Mouse (Mus musculus): ENCODE measurements around the gene Filip1l. TPM values are rescaled to one million over a fixed set of nuclear protein-coding genes. Genes with fewer than 3 reads are reported as not detected.

Filip1l gene
- polyA plus RNA-seq, 1 experiment from 2014 or later, result 9.4 TPM

GRCm38 (mm10) chr16:57470286-57470830 lies 117.5 kb downstream of the Filip1l start:
- H3K9me3 ChIP-seq (ENCODE audit: control insufficient read depth, low read length), result no peaks in the 10 kb centered on the region
- H3K4me2 ChIP-seq, result no peak overlapping the region
- ATAC-seq (replicated peaks; ENCODE audit: low FRiP score) (no peak), DNase-seq (ENCODE audit: low spot score) (no peak)
- no peaks in the 10 kb centered on the region for H3K36me3 ChIP-seq (ENCODE audit: control insufficient read depth, insufficient read depth, low read length)
- H3K4me1 ChIP-seq (replicated peaks; ENCODE audit: control insufficient read depth, insufficient read depth, low read length), result no peaks in the 10 kb centered on the region; the same call in 1 of the 2 replicates
- H3K27me3 ChIP-seq (replicated peaks; ENCODE audit: control insufficient read depth, insufficient read depth, low read length), result no peaks in the 10 kb centered on the region
- no peak overlapping the region for H3K9ac ChIP-seq (ENCODE audit: low read depth, low read length)
- no peak overlapping the region for H3K4me3 ChIP-seq (ENCODE audit: low read depth, low read length)
- 73% methylated on average over 12 of the region's 12 CpGs for WGBS
- no peak overlapping the region for H3K27ac ChIP-seq (ENCODE audit: low read depth, low read length)

GRCm38 (mm10) chr16:57471071-57471470 lies 118.2 kb downstream of the Filip1l start:
- Histone ChIP-seq H3K9me3 (ENCODE audit: control insufficient read depth, low read length) (no peaks in the 10 kb centered on the region), H3K4me2 (no peak overlapping the region), H3K4me1 (replicated peaks; ENCODE audit: control insufficient read depth, insufficient read depth, low read length) (no peaks in the 10 kb centered on the region; the same call in 1 of the 2 replicates), H3K27ac (ENCODE audit: low read depth, low read length) (no peak overlapping the region), H3K36me3 (ENCODE audit: control insufficient read depth, insufficient read depth, low read length) (no peaks in the 10 kb centered on the region), H3K9ac (ENCODE audit: low read depth, low read length) (no peak overlapping the region), H3K4me3 (ENCODE audit: low read depth, low read length) (no peak overlapping the region), H3K27me3 (replicated peaks; ENCODE audit: control insufficient read depth, insufficient read depth, low read length) (no peaks in the 10 kb centered on the region)
- no peak for ATAC-seq (replicated peaks; ENCODE audit: low FRiP score)
- DNase-seq (ENCODE audit: low spot score), result no peak

DNA sequence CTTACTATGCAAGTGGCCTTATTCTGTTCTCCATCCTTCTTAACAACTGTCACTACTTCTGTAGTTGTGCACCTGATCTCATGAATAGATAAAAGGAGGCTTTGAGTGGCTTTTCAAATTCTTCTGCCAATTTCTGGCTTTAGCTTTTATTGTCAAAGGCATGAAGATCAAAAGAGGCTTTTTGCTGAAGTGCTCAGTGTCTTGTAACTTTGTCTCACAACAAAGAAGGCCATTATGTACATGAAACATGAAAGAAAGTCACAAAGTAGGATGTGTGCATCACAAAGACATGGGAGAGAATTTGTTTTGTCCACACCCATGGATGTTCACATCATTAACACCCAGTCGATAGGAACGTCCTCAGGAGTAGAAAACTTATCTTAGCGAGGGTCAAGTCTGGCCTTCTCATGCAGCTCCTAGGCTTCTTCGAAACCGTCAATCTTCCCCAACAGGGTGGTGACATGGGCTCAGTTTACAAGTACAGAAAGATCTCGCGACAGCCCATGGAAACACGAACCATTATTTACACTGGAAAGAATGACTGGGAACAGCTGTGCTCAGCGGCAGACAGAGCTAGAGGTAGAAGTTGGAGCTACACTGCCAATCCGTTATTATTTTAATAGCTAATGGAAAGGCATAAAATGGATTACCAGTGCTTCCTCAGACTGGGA lies 120.7 kb downstream of the Filip1l start:
- ATAC-seq (replicated peaks; ENCODE audit: low FRiP score) (no peak), DNase-seq (ENCODE audit: low spot score) (no peak)
- H3K36me3 ChIP-seq (ENCODE audit: control insufficient read depth, insufficient read depth, low read length), result no peaks in the 10 kb centered on the region
- no peaks in the 10 kb centered on the region for H3K27me3 ChIP-seq (replicated peaks; ENCODE audit: control insufficient read depth, insufficient read depth, low read length)
- WGBS, result 56% methylated on average over 10 of the region's 10 CpGs
- H3K4me2 ChIP-seq, result no peak overlapping the region
- H3K9me3 ChIP-seq (ENCODE audit: control insufficient read depth, low read length), result no peaks in the 10 kb centered on the region
- H3K4me3 ChIP-seq (ENCODE audit: low read depth, low read length), result no peak overlapping the region
- H3K4me1 ChIP-seq (replicated peaks; ENCODE audit: control insufficient read depth, insufficient read depth, low read length), result no peaks in the 10 kb centered on the region; the same call in 1 of the 2 replicates
- no peak overlapping the region for H3K9ac ChIP-seq (ENCODE audit: low read depth, low read length)
- H3K27ac ChIP-seq (ENCODE audit: low read depth, low read length), result no peak overlapping the region

- Histone ChIP-seq H3K27ac (ENCODE audit: low read depth, low read length) (no peak overlapping the region), H3K4me2 (no peak overlapping the region), H3K9ac (ENCODE audit: low read depth, low read length) (no peak overlapping the region), H3K9me3 (ENCODE audit: control insufficient read depth, low read length) (no peaks in the 10 kb centered on the region), H3K27me3 (replicated peaks; ENCODE audit: control insufficient read depth, insufficient read depth, low read length) (no peaks in the 10 kb centered on the region), H3K36me3 (ENCODE audit: control insufficient read depth, insufficient read depth, low read length) (no peaks in the 10 kb centered on the region), H3K4me1 (replicated peaks; ENCODE audit: control insufficient read depth, insufficient read depth, low read length) (no peaks in the 10 kb centered on the region), H3K4me3 (ENCODE audit: low read depth, low read length) (no peak overlapping the region)
- ATAC-seq (replicated peaks; ENCODE audit: low FRiP score), result no peak
- 84% methylated on average over 2 of the region's 2 CpGs for WGBS
- no peak for DNase-seq (ENCODE audit: low spot score)
These were observed 125.6 kb downstream of the Filip1l start for GRCm38 (mm10) chr16:57478451-57478850.

GRCm38 (mm10) chr16:57479776-57480175 lies 126.9 kb downstream of the Filip1l start:
- Histone ChIP-seq H3K4me3 (ENCODE audit: low read depth, low read length) (no peak overlapping the region), H3K9me3 (ENCODE audit: control insufficient read depth, low read length) (no peaks in the 10 kb centered on the region), H3K36me3 (ENCODE audit: control insufficient read depth, insufficient read depth, low read length) (no peaks in the 10 kb centered on the region), H3K4me2 (no peak overlapping the region), H3K4me1 (replicated peaks; ENCODE audit: control insufficient read depth, insufficient read depth, low read length) (no peaks in the 10 kb centered on the region), H3K27me3 (replicated peaks; ENCODE audit: control insufficient read depth, insufficient read depth, low read length) (no peaks in the 10 kb centered on the region), H3K27ac (ENCODE audit: low read depth, low read length) (no peak overlapping the region), H3K9ac (ENCODE audit: low read depth, low read length) (no peak overlapping the region)
- DNase-seq (ENCODE audit: low spot score) (no peak), ATAC-seq (replicated peaks; ENCODE audit: low FRiP score) (no peak)
- WGBS, result 71% methylated on average over 5 of the region's 5 CpGs

GRCm38 (mm10) chr16:57482264-57482663 lies 129.4 kb downstream of the Filip1l start:
- no peak for DNase-seq (ENCODE audit: low spot score)
- Histone ChIP-seq H3K4me1 (replicated peaks; ENCODE audit: control insufficient read depth, insufficient read depth, low read length) (no peaks in the 10 kb centered on the region), H3K36me3 (ENCODE audit: control insufficient read depth, insufficient read depth, low read length) (no peaks in the 10 kb centered on the region), H3K9me3 (ENCODE audit: control insufficient read depth, low read length) (no peaks in the 10 kb centered on the region), H3K4me2 (no peak overlapping the region), H3K27ac (ENCODE audit: low read depth, low read length) (no peak overlapping the region), H3K27me3 (replicated peaks; ENCODE audit: control insufficient read depth, insufficient read depth, low read length) (no peaks in the 10 kb centered on the region), H3K9ac (ENCODE audit: low read depth, low read length) (no peak overlapping the region), H3K4me3 (ENCODE audit: low read depth, low read length) (no peak overlapping the region)
- 46% methylated on average over 6 of the region's 6 CpGs for WGBS
- no peak for ATAC-seq (replicated peaks; ENCODE audit: low FRiP score)

GRCm38 (mm10) chr16:57482911-57483310 lies 130.0 kb downstream of the Filip1l start:
- no peak for ATAC-seq (replicated peaks; ENCODE audit: low FRiP score)

DNA sequence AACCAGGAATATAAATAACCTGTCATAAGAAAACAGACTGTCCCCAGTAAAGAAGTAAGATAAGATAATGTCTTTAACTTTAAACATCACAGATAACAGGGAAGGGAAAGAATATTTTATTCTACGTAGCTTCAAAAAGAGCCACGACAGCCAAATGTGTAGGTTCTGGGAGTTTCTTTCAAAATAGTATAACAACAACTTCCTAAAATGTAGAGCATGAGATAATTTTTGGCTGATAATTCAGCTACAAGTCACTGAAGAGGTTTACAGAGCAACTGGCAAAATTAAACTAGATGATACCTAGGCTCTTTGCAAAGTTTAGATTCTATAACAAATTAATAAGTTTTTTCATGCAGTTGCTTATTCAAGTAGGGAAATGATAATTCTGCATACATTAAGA lies 130.6 kb downstream of the Filip1l start:
- Histone ChIP-seq H3K36me3 (ENCODE audit: control insufficient read depth, insufficient read depth, low read length) (no peaks in the 10 kb centered on the region), H3K27me3 (replicated peaks; ENCODE audit: control insufficient read depth, insufficient read depth, low read length) (no peaks in the 10 kb centered on the region), H3K9me3 (ENCODE audit: control insufficient read depth, low read length) (no peaks in the 10 kb centered on the region), H3K4me1 (replicated peaks; ENCODE audit: control insufficient read depth, insufficient read depth, low read length) (no peaks in the 10 kb centered on the region), H3K27ac (ENCODE audit: low read depth, low read length) (no peak overlapping the region), H3K4me2 (no peak overlapping the region), H3K9ac (ENCODE audit: low read depth, low read length) (no peak overlapping the region), H3K4me3 (ENCODE audit: low read depth, low read length) (no peak overlapping the region)
- WGBS, result 48% methylated on average over 2 of the region's 2 CpGs
- ATAC-seq (replicated peaks; ENCODE audit: low FRiP score) (no peak), DNase-seq (ENCODE audit: low spot score) (no peak)

More at GRCm38 (mm10) chr16:57482911-57483310, 130.0 kb downstream of the Filip1l start:
- Histone ChIP-seq H3K4me1 (replicated peaks; ENCODE audit: control insufficient read depth, insufficient read depth, low read length) (no peaks in the 10 kb centered on the region), H3K9me3 (ENCODE audit: control insufficient read depth, low read length) (no peaks in the 10 kb centered on the region), H3K4me2 (no peak overlapping the region), H3K4me3 (ENCODE audit: low read depth, low read length) (no peak overlapping the region), H3K9ac (ENCODE audit: low read depth, low read length) (no peak overlapping the region), H3K27ac (ENCODE audit: low read depth, low read length) (no peak overlapping the region), H3K36me3 (ENCODE audit: control insufficient read depth, insufficient read depth, low read length) (no peaks in the 10 kb centered on the region), H3K27me3 (replicated peaks; ENCODE audit: control insufficient read depth, insufficient read depth, low read length) (no peaks in the 10 kb centered on the region)
- WGBS, result 54% methylated on average over 4 of the region's 4 CpGs
- no peak for DNase-seq (ENCODE audit: low spot score)
